Mouse (Mus musculus): ENCODE data around the gene Mat2b.
"Not testable (repeated sequence)": the region's sequence is repeated elsewhere in the genome, so short reads cannot be mapped to it uniquely, and the experiment has no call there.

Gene Mat2b

DNA sequence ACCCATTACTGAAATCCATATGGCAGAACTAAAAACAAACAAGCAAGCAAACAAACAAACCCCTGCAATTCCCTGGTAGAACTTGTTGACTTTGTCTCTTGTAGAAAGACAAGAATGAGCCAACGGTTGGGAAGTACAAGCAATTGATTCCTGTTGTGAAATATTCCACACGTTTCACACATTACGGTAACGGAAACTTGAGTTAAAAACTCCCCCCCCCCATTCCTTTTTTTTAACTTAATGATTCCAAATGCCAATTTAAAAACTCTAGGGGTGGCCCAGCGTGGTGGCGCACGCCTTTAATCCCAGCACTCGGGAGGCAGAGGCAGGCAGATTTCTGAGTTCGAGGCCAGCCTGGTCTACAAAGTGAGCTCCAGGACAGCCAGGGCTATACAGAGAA is at the start of gene Mat2b:
Gene Mat2b, minus strand, starts transcription at position 101 of the 400 bp plus-strand sequence.
- no peak for DNase-seq

DNA sequence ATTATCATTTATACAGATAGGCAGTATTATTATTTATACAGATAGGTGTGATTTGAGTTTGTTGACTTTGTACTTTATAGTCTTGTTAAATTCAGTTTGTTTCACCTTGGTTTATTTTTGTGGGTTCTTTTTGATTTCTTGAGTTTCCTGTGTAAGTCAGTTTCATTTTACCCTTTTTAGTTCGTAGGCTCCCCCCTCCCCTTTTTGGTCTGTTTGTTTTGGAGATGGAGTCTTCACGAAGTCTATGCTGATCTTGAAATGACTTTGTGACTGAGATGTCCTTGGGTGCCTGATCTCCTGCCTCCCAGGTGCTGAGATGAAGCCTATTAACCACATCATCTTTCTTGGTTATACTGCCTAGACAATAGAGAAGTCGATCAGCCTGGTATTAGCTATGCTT is 49.3 kb upstream of the Mat2b start:
- DNase-seq, result no peak

DNA sequence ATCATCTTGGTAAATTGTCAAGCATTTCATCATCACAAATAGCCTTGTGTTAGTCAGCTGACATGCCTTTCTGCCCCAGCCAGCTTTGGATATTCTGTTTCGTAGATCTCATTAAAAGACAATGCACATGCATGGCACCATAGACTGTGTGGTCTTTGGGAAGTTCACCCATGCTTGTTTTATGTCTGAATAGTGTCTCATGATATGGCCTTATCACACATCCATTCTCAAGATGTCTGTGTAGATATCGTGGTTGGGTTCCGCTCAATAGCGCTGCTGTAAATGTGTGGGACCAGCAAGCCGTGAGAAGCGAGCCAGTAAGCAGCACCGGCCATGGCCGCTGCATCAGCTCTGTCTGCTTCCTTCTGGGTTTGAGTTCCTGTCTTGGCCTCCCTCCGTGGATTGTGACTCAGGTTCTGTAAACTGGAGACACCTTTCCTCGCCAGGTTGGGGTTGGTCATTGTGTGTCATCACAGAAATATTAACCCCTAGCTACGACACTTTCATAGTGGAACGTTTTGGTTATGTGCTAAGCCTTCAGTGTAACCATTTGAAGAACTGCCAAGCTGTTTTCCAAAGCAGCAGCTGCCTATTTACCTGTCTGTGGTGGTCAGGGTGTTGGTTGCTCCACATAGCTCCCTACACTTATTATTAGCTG is 46.7 kb upstream of the Mat2b start:
- DNase-seq, result no peak

DNA sequence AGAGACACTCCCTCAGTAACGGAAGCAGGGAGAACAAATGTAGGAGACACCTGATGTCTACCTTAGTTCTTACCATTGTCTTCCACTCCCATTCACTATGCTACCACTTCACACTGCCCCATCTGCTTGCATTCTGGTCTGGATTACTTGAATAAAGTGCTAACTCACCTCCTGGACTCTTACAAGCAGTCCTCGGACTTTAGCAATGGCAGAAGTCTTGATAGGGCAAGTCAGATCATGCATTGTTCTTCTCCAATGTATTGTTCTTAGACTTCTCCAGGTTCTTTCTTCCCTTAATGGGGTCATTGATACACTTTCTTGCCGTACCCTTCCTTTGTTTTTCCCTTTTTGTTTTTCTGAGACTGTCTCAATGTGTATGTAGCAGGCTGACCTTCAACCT is 42.4 kb upstream of the Mat2b start:
- no peak for DNase-seq

DNA sequence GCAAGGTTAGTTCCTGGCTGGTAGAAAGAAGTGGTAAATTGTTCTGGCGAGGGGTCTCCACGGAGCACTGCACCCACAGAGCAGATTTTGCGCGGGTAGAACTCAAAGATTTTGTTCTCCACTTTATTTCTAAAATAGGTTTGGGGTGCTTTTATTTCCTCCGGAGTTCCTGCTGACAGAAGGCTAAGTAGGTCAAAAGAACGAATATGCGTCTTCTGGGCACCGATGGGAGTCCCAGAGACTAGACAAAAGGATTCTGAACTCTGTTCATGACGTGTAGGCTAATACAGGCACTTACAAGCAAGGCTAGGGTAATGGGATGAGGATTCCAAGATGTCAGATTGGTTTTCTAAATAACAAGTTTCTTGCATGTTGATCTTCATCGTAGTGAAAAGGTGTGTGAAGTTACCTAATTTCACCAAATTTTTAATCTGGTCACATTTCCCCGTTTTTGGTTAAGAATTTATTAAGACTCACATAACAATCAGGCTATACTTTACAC is 39.3 kb upstream of the Mat2b start:
- DNase-seq, result no peak

DNA sequence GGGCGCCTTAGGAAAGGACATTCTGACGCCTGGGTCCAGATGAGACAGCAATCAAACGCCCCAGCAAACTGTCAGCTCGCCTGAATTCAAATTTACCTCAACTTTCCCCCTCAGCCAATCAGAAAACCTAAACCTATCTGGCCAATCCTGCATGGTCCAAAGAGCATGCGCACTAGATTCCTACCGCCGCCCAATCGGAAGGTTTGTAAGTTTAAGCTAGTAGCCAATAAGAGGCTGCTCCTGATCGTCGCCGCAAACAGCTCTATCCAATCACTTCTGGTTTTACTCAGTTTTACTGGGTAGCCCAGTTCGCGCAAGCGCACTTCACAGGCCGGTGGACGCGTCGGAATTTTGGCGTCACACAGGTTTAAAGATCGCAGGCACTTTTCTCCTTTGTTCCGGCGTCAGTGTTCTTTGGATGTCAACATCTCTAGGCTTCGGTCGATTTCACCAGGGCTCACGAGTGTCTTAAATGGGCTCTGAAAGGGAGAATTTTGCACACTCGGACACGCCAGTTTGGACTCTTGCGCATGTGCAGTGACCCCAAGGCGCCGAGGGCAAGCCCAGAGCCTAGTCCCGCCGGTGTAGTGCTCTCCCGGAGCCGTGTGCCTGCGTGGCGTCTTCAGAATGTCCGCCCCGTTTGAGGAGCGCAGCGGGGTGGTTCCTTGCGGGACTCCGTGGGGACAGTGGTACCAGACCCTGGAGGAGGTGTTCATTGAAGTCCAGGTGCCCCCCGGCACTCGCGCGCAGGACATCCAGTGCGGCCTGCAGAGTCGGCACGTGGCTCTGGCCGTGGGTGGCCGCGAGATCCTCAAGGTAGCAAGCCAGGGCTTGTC is 38.6 kb upstream of the Mat2b start, which contains the start of the genes Hmmr and Nudcd2:
Gene Hmmr, minus strand, starts transcription at position 84 of the 836 bp plus-strand sequence.
Gene Nudcd2, plus strand, starts transcription at position 329 of the 836 bp plus-strand sequence.
- DNase-seq, result peak; percentile 86 to 89

DNA sequence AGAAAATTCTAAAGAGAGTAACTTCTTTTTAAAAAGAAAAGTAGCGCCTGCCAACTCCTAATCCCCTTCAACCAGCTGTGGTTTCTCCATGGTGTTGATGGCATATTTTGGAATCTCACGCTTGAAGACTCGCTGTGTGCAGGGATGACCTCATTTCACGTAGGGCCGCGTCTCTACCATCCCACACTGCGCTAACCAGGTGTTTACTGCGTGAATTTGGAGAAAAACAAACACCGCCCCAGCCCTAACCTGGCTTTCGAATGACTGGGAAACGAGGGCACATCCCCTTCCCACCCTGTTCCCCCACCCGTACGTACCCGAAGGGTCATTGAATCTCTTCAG is 38.0 kb upstream of the Mat2b start:
- DNase-seq, result no peak

DNA sequence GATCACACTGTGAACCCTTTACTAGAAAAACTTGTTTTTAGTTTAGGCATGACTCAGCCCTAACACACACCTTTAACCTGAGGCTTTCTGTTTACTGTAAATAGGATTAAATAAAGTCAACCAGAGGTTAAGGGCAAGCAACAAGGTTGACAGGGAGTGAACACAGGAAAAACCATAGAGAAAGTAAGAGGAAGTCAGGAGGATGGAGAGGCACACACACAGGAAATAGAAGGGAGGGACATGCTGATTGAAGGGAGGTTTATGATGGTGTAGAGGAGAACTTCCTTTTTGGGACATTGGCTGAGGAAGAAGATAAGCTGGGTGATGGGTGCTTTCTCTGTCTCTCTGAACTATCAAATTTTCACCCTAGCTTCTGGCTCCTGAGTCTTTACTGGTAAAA is 23.3 kb upstream of the Mat2b start:
- no peak for DNase-seq

DNA sequence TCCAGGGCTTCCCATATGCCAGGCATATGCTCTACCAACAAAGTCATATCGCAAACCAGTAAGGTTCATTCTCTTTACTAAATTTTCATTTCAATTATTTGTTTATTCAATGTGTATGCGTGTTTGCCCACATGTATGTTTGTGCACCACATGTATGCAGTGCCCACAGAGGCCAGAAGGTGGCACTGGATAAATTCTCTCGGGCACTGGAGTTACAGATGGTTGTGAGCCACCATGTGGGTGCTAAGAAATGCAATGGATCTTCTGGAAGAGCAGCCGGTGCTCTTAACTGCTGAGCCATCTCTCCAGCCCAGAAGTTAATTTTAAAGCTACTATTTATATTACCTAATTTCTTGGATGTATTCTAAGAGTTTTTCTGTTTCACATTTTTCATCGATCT is 20.5 kb upstream of the Mat2b start:
- peak in 1 of 2 experiments; percentile 17 for DNase-seq

DNA sequence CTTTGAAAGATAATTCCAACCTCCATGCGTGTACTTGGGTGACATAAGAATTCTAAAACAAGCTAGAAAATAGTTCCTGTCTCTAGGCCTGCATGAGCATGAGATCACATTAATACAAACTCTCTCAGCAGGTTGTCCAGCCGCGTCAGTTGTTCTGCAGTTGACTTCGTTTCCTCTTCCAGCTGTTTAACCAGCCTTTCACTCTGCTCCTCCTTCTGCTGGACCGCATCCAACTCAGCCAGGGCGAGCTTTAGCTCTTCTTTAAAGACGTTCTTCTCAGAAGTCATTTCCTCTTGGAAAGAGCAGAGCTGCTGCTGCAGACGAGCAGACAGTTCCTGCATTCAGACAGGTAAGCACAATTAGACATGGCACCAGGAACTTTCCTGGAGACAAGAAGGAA is 18.9 kb upstream of the Mat2b start:
- no peak for DNase-seq

DNA sequence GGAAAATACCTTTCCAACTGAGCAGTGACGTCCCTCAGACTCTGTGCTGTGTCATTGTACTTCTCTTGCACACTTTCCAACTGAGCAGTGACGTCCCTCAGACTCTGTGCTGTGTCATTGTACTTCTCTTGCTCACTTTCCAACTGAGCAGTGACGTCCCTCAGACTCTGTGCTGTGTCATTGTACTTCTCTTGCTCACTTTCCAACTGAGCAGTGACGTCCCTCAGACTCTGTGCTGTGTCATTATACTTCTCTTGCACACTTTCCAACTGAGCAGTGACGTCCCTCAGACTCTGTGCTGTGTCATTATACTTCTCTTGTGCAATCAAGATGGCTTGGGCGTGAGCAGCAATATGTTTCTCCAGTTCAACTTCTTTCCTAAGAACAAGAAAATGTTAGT is 14.9 kb upstream of the Mat2b start:
- DNase-seq, result not testable (repeated sequence)

DNA sequence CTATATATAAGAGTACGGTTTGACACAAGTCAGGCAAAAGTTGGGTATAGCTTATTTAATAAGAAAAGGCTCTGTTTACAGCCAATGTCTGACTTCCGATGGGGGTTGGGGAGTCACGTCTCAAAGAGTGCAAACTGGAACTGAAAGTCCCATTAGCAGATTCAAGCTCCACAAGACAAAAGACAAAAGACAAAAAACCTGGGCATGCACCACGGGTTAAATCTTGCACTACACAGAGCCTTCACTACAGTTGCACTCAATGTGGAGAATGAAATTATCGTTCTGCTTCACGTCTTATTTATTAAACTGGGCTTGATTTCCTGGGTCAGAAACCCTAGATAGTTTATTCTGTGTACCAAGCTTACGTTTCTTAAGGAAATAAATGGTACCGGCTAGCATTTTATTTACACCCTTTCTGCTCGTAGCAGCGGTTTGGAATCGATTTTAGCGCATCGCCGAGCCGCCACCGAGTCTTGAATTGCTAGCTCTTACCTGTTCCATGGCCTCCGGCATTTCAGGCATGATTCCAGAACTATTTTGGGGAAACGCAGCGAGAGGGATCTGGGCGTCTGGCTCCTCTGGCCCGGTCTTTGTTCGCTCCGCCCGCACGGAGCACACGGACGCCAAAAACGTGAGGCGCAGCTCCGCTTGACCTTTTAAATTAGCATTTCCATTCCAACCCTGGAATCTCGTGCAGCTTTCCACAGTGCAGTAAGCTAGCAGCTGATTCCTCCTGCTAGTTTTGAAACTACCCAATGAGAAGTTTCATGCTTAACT is 504 bp downstream of the Mat2b start:
- DNase-seq, result peak; percentile 76 to 80

DNA sequence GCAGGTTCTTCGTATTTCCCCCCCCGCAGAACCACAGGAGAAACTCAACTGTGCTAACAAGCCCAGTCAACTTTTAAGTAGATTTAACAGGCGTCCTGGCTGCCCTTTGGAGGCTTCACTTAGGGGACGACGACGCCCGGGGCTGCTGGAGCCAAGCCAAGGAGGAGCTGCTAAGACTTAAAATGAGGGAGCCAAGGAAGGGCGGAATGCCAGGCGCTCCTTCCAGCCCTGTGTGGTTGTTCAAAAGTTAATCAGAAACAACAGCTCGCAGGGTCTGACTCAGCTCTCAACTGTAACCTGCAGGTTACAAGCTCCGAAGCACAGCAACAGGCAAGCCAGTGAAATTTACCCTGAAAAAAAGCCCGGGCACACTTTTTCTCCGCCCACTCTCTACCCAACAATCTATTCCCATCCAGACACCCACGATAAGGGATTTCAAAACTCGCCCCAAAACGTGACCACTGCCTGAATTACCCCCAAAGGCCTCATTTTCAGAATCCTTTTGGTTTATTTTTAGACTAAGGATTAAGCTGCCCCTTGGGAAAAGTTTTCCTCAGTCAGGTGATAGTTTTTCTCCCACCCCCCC is 1.5 kb downstream of the Mat2b start:
- peak; percentile 39 to 43 for DNase-seq

DNA sequence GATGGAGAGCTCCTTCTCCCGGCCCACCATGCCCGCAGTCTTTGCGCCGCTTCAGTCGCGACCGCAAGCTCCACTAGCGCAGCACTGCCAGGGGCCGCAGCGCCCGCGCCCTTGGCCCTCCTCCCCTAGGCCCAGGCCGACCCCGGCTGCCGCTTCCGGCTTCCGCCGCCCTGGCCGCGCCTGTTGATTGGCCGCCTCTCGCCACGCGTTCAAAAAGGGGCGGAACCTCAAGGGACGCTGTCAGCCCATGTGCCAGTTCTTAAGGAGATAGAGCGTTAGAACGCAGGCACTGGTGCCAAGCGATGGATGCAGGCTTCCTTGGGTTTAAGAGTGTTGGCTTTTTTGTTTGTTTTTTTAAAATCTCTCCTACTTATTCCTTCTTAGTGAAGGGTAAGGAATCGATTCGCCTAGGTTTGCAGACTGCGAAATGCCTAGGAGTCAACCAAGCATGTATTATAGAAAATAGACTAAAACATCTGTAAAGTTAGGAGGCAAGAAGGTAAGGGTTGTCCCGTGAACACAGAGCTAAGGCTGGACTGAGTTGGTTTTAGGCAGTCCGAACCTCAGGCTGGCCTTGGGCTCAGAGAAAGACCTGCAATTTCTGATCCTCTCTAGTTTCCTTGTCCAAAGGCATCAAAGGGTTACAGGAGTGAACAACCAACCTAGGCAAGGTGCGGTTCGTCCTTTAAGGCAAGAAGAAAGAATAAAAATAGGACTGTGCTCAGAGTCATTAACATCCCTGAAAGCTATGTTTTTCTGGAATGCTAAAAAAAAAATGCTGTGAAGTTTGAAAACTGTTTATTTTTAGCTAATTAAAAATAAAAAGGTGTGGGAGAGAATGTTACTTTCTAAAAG is 2.3 kb downstream of the Mat2b start:
- DNase-seq, result peak; percentile 94

DNA sequence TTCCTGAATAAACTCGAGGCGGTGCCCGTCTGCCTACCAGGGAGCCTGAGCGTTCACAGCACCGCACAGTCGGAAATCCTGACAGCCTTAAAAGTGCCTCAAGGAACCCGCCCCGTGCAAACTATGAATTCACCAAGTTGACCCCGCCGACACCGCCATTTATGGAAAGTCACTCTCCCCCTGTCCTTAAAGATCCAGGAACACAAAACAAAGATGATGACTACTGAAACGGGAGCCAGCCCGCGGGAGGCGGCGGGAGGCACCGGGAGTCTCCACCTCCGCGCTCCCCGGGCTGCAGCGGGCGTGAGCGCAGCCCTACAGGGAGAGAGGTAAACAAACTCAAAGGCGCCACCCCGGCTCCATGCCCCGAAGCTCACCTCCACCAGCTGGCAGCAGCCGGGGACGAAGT is 2.9 kb downstream of the Mat2b start:
- DNase-seq, result no peak

DNA sequence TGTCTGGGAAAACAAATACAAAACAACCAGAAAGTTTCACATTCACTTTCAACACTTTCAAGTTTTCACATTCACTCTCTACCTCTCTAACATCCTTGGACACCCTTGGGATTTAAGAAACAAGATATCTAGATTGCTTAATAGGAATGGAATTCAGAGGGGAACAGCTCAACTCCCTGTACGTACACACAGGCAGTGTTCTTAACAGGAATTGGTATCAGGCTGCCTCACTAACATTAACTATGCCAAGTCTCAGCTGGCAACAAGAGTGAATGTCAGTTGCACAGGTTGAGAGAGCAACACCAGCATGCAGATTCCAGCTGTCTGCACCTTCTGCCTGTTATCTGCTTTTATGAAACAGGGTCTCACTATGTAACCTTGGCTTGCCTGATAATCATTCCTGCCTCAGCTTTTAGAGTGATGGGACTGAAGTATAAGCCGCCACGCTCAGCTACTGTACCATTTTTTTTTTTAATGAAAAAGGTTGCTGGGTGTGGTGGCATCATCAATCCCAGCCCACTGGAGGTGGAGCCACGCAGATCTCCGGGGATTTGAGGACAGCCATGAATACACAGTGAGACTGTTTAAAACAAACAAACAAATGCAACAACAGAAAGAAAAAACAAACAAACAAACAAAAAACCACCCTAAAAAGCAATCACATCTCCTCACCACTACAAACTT is 4.4 kb downstream of the Mat2b start:
- DNase-seq, result no peak

DNA sequence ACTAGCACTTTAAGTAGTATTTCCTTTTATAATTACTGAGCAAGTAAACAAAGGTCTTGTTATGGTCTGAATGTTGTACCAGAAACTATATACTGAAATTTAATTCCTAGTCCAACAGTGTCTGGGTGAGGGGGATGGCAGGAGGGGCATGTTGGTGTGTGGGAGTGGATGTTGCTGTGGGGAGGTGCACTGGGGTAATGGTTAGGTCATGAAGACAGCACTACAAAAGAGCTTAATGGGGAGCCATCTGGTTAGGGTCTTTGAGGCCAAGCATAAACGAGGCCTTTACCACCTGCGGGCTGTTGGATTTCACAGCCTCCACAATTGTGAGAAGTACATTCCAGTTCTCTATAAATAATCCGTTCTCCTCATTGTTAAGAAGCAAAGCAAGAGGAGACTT is 11.7 kb downstream of the Mat2b start:
- no peak for DNase-seq

DNA sequence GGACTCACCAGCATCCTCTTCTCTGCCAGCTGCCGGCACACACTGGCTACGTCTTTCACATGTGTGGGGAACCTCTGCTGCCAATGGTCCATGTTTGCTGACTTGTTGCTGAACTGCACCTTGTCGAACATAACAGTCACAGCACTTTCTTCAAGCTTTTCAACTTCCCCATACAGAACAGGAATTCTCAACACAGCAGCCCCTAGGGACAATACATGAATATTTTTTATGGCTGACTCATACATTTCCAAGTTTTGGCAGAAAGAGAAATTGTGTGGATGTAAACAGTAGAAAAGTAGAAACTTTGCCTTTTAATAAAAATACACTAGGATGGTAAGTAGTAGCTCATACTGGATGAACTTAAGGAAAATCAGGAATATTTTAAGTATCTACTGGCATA is 12.5 kb downstream of the Mat2b start:
- DNase-seq, result no peak

DNA sequence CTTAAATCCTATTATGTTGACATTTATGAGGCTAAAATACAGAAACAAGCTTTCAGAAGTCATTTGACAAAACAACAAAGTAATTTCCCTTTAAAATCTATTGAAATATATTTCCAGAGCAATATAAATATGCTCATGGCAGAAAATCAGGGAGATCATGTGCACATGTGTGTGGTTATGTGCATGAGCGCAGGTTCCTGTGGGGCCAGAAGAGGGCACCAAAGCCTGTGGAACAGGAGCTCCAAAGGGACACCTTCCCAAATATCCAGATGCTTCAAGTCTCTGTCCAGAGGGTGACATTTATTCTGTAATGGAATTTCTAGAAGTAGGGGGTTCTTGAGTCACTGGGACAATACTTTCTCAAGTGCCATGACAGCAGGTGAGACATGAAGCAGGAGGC is 17.8 kb downstream of the Mat2b start:
- DNase-seq, result peak in 1 of 2 experiments; percentile 17

DNA sequence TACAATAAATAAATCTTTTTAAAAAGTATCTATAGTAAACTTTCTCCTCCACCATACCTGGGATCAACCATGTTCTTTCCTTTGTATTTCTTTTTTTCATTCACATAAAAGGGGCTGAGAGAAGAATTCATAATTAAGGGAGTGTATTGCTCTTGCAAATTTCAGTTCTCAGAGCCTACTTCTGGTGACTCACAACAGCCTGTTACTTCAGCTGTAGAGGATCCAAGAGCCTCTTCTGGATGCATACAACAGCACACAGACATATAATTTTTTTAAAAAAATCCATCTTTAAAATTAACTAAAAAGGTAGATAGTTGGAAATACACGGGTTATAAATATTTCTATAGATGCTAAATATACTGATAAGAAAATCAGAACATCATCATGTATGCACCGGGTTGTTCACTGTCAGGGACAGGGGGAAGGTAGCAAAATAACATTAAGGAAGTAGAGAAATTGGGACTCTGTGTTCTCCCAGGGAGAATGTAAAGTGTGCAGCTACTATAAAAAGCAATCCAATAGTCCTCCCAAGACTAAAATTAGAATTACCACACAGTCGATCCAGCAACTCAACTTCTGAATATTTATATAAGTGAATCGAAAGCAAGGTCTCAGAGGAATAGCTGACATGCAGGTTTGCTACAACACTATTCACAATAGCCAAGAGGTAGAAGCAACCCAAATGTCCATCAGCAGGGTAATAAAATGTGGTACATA is 19.8 kb downstream of the Mat2b start:
- DNase-seq, result no peak

All from B cell, adult 2 months (primary cell).